Comparison of ENCODE assay signal across 8 mouse cellular contexts in genomic region chr1:86509410-86509809, GRCm38 (mm10). TPM values are rescaled to one million over a fixed set of nuclear protein-coding genes. Genes with fewer than 3 reads are reported as not detected.
A peak's percentile ranks its signal among the peaks of the same experiment; 100 is the strongest.
DNase-seq lines count a peak whose midpoint lies in the region; ATAC-seq and TF ChIP-seq lines count a peak whose summit lies in the region.

No protein-coding gene starts in this region.

- peak; percentile 86 for TF ChIP-seq RAD21 in CH12.LX (IDR thresholded peaks at IDR 0.05; ENCODE audit: low read depth, low read length)

- H3K4me1 ChIP-seq in CH12.LX (ENCODE audit: control insufficient read depth in 1 of 2, insufficient read depth in 2 of 2) = peaks cover 38 to 76% of the 10 kb centered on the region in 2 experiments
- H3K4me1 ChIP-seq in heart, embryonic 15.5 days (replicated peaks) = peaks cover 30% of the 10 kb centered on the region
- H3K4me1 ChIP-seq in liver, postnatal 0 days (ENCODE audit: insufficient read depth) = peaks cover 27% of the 10 kb centered on the region

- in situ Hi-C loops in CH12.LX (cut with MboI; ENCODE audit: low pct_ligation_motif_present, low pct_unique_long_range_greater_than_20kb, low sequenced_read_pairs) = no loop called here

- peak; percentile 80 for TF ChIP-seq EP300 in CH12.LX (IDR thresholded peaks at IDR 0.05; ENCODE audit: low read length)
- TF ChIP-seq EP300 in liver, postnatal 0 days (IDR thresholded peaks at IDR 0.05; ENCODE audit: low read depth) = no peak

- peak; percentile 58 for TF ChIP-seq POLR2A in CH12.LX (IDR thresholded peaks at IDR 0.05; ENCODE audit: low read depth, low read length)

- 0 out of 2 replicates have a peak overlapping the region, but pooled peaks have one; percentile 34 for H3K27ac ChIP-seq in CH12.LX (ENCODE audit: insufficient read depth, low read depth)
- 0 out of 2 replicates have a peak overlapping the region, but pooled peaks have one; percentile 4 for H3K27ac ChIP-seq in heart, embryonic 15.5 days
- H3K27ac ChIP-seq in liver, postnatal 0 days (ENCODE audit: low read depth) = peak overlapping the region; percentile 57

- no peaks in the 10 kb centered on the region for H3K9me3 ChIP-seq in CH12.LX (replicated peaks; ENCODE audit: low read length)
- H3K9me3 ChIP-seq in heart, embryonic 15.5 days (replicated peaks) = no peaks in the 10 kb centered on the region
- H3K9me3 ChIP-seq in liver, postnatal 0 days (ENCODE audit: low read length) = no peaks in the 10 kb centered on the region

- no peak overlapping the region for H3K4me3 ChIP-seq in CH12.LX (replicated peaks in 1 of 3; ENCODE audit: low read depth in 2 of 3, low read length in 2 of 3, poor library complexity in 1 of 3)
- H3K4me3 ChIP-seq in heart, embryonic 15.5 days = no peak overlapping the region
- H3K4me3 ChIP-seq in liver, postnatal 0 days (ENCODE audit: low read depth, low read length) = no peak overlapping the region

- TF ChIP-seq CTCF in CH12.LX (conservative IDR thresholded peaks at IDR 0.05 in 1 of 2, IDR thresholded peaks at IDR 0.05 in 1 of 2; ENCODE audit: low read depth in 2 of 2, low read length in 2 of 2) = peak; percentile 31 to 97; a peak in 3 of 4 replicates
- peak; percentile 98 for TF ChIP-seq CTCF in liver, postnatal 0 days (IDR thresholded peaks at IDR 0.05; ENCODE audit: low read depth)

- no peak overlapping the region; the same call in 1 of the 2 replicates for H3K9ac ChIP-seq in CH12.LX (ENCODE audit: insufficient read depth, low read depth)
- H3K9ac ChIP-seq in heart, embryonic 15.5 days = peak overlapping the region; percentile 2; the same call in 1 of the 2 replicates
- H3K9ac ChIP-seq in liver, postnatal 0 days (replicated peaks) = no peak overlapping the region

- DNase-seq in CH12.LX (ENCODE audit: extremely low read depth) = peak; percentile 97
- DNase-seq in adrenal gland, postnatal 10 days = peak; percentile 92
- DNase-seq in kidney, postnatal 4 days = peak; percentile 93 to 94
- peak; percentile 95 for DNase-seq in liver, postnatal 0 days
- peak; percentile 82 for DNase-seq in ovary, postnatal 14 days (ENCODE audit: low spot score)
- DNase-seq in thymus, postnatal 4 days = peak; percentile 99

- 0 out of 2 replicates have a peak overlapping the region, but pooled peaks have one; percentile 23 for H3K4me2 ChIP-seq in CH12.LX (ENCODE audit: insufficient read depth, low read depth, poor library complexity, severe bottlenecking)
- H3K4me2 ChIP-seq in heart, embryonic 15.5 days = no peak overlapping the region
- no peak overlapping the region for H3K4me2 ChIP-seq in liver, postnatal 0 days (ENCODE audit: low read depth, low read length)

- H3K27me3 ChIP-seq in CH12.LX (replicated peaks) = no peaks in the 10 kb centered on the region
- no peaks in the 10 kb centered on the region for H3K27me3 ChIP-seq in heart, embryonic 15.5 days
- H3K27me3 ChIP-seq in liver, postnatal 0 days (ENCODE audit: insufficient read depth, low read length) = no peaks in the 10 kb centered on the region

- H3K79me2 ChIP-seq in CH12.LX (replicated peaks; ENCODE audit: control insufficient read depth, extremely low read depth, insufficient read depth, poor library complexity, severe bottlenecking) = no peaks in the 10 kb centered on the region

- WGBS in heart, embryonic 15.5 days = 15% methylated on average over 7 of the region's 7 CpGs
- WGBS in liver, postnatal 0 days (ENCODE audit: insufficient replicate concordance) = 10% methylated on average over 7 of the region's 7 CpGs

- dilution Hi-C loops in CH12.LX (cut with MboI; ENCODE audit: extremely low pct_ligation_motif_present, extremely low pct_unique_long_range_greater_than_20kb, low sequenced_read_pairs) = no loop called here

- ATAC-seq in erythroid progenitor cell, adult 5-6 weeks (replicated peaks; ENCODE audit: low FRiP score, poor library complexity, severe bottlenecking) = peak; percentile 70
- ATAC-seq in heart, embryonic 15.5 days (replicated peaks; ENCODE audit: insufficient number of reproducible peaks, insufficient read depth, low FRiP score, low read depth) = peak; percentile 48
- ATAC-seq in liver, postnatal 0 days = peak; percentile 85

- no peaks in the 10 kb centered on the region for H3K36me3 ChIP-seq in CH12.LX (replicated peaks in 1 of 2; ENCODE audit: control insufficient read depth in 1 of 2, insufficient read depth in 1 of 2, low read length in 1 of 2)
- H3K36me3 ChIP-seq in heart, embryonic 15.5 days = no peaks in the 10 kb centered on the region
- H3K36me3 ChIP-seq in liver, postnatal 0 days (replicated peaks; ENCODE audit: insufficient read depth, low read length) = no peaks in the 10 kb centered on the region

TF ChIP-seq in CH12.LX, 34 proteins besides CTCF, POLR2A, EP300 and RAD21:
- TF ChIP-seq NRF1 (IDR thresholded peaks at IDR 0.05; ENCODE audit: low read depth, low read length) (peak; percentile 56), ZC3H11A (IDR thresholded peaks at IDR 0.05; ENCODE audit: low read depth, low read length) (peak; percentile 70), E2F4 (IDR thresholded peaks at IDR 0.05; ENCODE audit: insufficient replicate concordance, low read depth, low read length) (peak; percentile 54; the same call in 1 of the 2 replicates), CHD2 (IDR thresholded peaks at IDR 0.05; ENCODE audit: low read length) (peak; percentile 70), MYC (IDR thresholded peaks at IDR 0.05; ENCODE audit: low read depth, low read length) (peak; percentile 100), POLR2AphosphoS2 (IDR thresholded peaks at IDR 0.05; ENCODE audit: low read depth, low read length) (peak; percentile 58; the same call in 1 of the 2 replicates), PAX5 (IDR thresholded peaks at IDR 0.05; ENCODE audit: low read length) (no peak), IRF4 (IDR thresholded peaks at IDR 0.05; ENCODE audit: low read depth, low read length) (peak; percentile 90), SIN3A (IDR thresholded peaks at IDR 0.05; ENCODE audit: low read length) (peak; percentile 98), BHLHE40 (IDR thresholded peaks at IDR 0.05; ENCODE audit: low read depth, low read length) (peak; percentile 97), JUND (conservative IDR thresholded peaks at IDR 0.05; ENCODE audit: low read depth, low read length) (no peak), ZKSCAN1 (IDR thresholded peaks at IDR 0.05; ENCODE audit: borderline replicate concordance, low read depth, low read length) (no peak), NELFE (IDR thresholded peaks at IDR 0.05; ENCODE audit: low read depth, low read length) (peak; percentile 72), USF2 (conservative IDR thresholded peaks at IDR 0.05; ENCODE audit: low read depth, low read length) (peak; percentile 77), CHD1 (IDR thresholded peaks at IDR 0.05; ENCODE audit: low read depth, low read length) (no peak), USF1 (IDR thresholded peaks at IDR 0.05; ENCODE audit: low read depth, low read length) (peak; percentile 89), ZMIZ1 (IDR thresholded peaks at IDR 0.05; ENCODE audit: low read depth, low read length) (0 out of 2 replicates have a peak, but pooled peaks have one; percentile 40), HCFC1 (IDR thresholded peaks at IDR 0.05; ENCODE audit: low read depth, low read length) (peak; percentile 60; the same call in 1 of the 2 replicates), JUN (IDR thresholded peaks at IDR 0.05; ENCODE audit: insufficient read depth, low read depth, low read length) (no peak), ELF1 (IDR thresholded peaks at IDR 0.05; ENCODE audit: low read depth, low read length) (peak; percentile 87), ZNF384 (IDR thresholded peaks at IDR 0.05; ENCODE audit: low read depth, low read length) (peak; percentile 23; the same call in 1 of the 2 replicates), UBTF (IDR thresholded peaks at IDR 0.05; ENCODE audit: low read depth, low read length) (no peak), MAX (IDR thresholded peaks at IDR 0.05; ENCODE audit: low read length) (peak; percentile 100), MAZ (IDR thresholded peaks at IDR 0.05; ENCODE audit: low read depth, low read length) (peak; percentile 90), RCOR1 (conservative IDR thresholded peaks at IDR 0.05; ENCODE audit: low read depth, low read length) (peak; percentile 58; the same call in 1 of the 2 replicates), TCF12 (IDR thresholded peaks at IDR 0.05; ENCODE audit: low read depth, low read length) (peak; percentile 97), KAT2A (IDR thresholded peaks at IDR 0.05; ENCODE audit: insufficient replicate concordance, low read length) (0 out of 2 replicates have a peak, but pooled peaks have one; percentile 68), MXI1 (IDR thresholded peaks at IDR 0.05; ENCODE audit: low read depth, low read length) (peak; percentile 99), GABPA (IDR thresholded peaks at IDR 0.05; ENCODE audit: insufficient replicate concordance, low read depth, low read length) (no peak), MEF2A (IDR thresholded peaks at IDR 0.05; ENCODE audit: borderline replicate concordance, low read depth, low read length) (peak; percentile 89), SMC3 (IDR thresholded peaks at IDR 0.05; ENCODE audit: low read depth, low read length) (peak; percentile 97), ETS1 (conservative IDR thresholded peaks at IDR 0.05; ENCODE audit: low read depth, low read length) (peak; percentile 89), MAFK (IDR thresholded peaks at IDR 0.05; ENCODE audit: insufficient replicate concordance, low read length) (no peak; the same call in 1 of the 2 replicates), TBP (conservative IDR thresholded peaks at IDR 0.05; ENCODE audit: low read depth, low read length) (0 out of 2 replicates have a peak, but pooled peaks have one; percentile 8)

RNA-seq across cellular contexts. Expression of gene Ptma, which starts 17.1 kb away (rescaled TPM):
- total RNA-seq in CH12.LX (2012; rRNA removed) (2,835 and 3,525 TPM in 2 replicates), CH12.LX (2014; rRNA removed) (5,060 and 5,084 TPM in 2 replicates)
- 4,957 and 5,324 TPM in 2 replicates for polyA plus RNA-seq in CH12.LX (2012; ENCODE audit: insufficient read length, low read depth)
- total RNA-seq in adrenal gland, postnatal 10 days (2021) = 100 to 1,000 TPM; 804 to 831 TPM
- total RNA-seq in erythroid progenitor cell, adult 5-6 weeks (2015; ENCODE audit: low replicate concordance) = 1,278 and 1,332 TPM in 2 replicates
- 1,012 and 1,167 TPM in 2 replicates for total RNA-seq in erythroid progenitor cell, adult 5-6 weeks (2017; ENCODE audit: low replicate concordance)
- polyA plus RNA-seq in heart, embryonic 15.5 days (2015; fragmentation: Nextera tagmentation; extraction: Ambion mirVana) = 791 and 881 TPM in 2 replicates
- 750 and 799 TPM in 2 replicates for polyA plus RNA-seq in liver, postnatal 0 days (2015; fragmentation: Nextera tagmentation; extraction: Ambion mirVana)

Comparison
In these comparisons a context has a peak if more than half of its experiments do, and no peak if none do; other contexts are left out.
1. H3K27ac ChIP-seq: peak in every context shown above with its lines; median percentile 57 in liver, postnatal 0 days; 34 in CH12.LX; 4 in heart, embryonic 15.5 days.